Mouse (Mus musculus) neural tube, embryonic 14.5 days (tissue): ENCODE results near the gene Golm1. TPM values are rescaled to one million over a fixed set of nuclear protein-coding genes. Genes with fewer than 3 reads are reported as not detected.
A peak's percentile ranks its signal among the peaks of the same experiment; 100 is the strongest.

Experiments used
- ATAC-seq: fragments of 200-750 bp; cut with Nextera tagmentation; 2 replicates; pipeline ENCODE4 v1.8.0; 2017; ENCODE audit warnings: low read depth, mild to moderate bottlenecking, moderate TSS enrichment, moderate library complexity
- H3K27ac ChIP-seq: fragments of 300-500 bp; sonication (generic); 2 replicates; pipeline ENCODE4 v1.5.1; 2014; ENCODE audit warnings: low read depth, mild to moderate bottlenecking, control low read depth, low read length, moderate library complexity, mixed read lengths
- H3K27me3 ChIP-seq: fragments of 300-500 bp; sonication (generic); 2 replicates; pipeline ENCODE4 v1.6.1; 2014; ENCODE audit warnings: low read length; ENCODE audit not compliant: control insufficient read depth, insufficient read depth
- H3K36me3 ChIP-seq: fragments of 300-500 bp; sonication (generic); 2 replicates; pipeline ENCODE4 v1.6.1; 2014; ENCODE audit warnings: low read length, mixed read lengths; ENCODE audit not compliant: control insufficient read depth, insufficient read depth
- H3K4me1 ChIP-seq: fragments of 300-500 bp; sonication (generic); 2 replicates; pipeline ENCODE4 v1.6.1; 2014; ENCODE audit warnings: low read length; ENCODE audit not compliant: control insufficient read depth, insufficient read depth
- H3K4me2 ChIP-seq: fragments of 300-500 bp; sonication (generic); 2 replicates; pipeline ENCODE4 v1.6.1; 2014; ENCODE audit warnings: mild to moderate bottlenecking, low read depth, low read length, control low read depth
- H3K4me3 ChIP-seq: fragments of 300-500 bp; sonication (generic); 2 replicates; pipeline ENCODE4 v1.5.1; 2014; ENCODE audit warnings: low read depth, low read length, control low read depth, mixed read lengths
- H3K9ac ChIP-seq: fragments of 300-500 bp; sonication (generic); replicated peaks from 2 replicates; pipeline ENCODE4 v1.6.1; 2014; ENCODE audit warnings: low read depth, mild to moderate bottlenecking, control low read depth, low read length, mixed read lengths
- H3K9me3 ChIP-seq: fragments of 300-500 bp; sonication (generic); 2 replicates; pipeline ENCODE4 v1.6.1; 2016; ENCODE audit warnings: low read length; ENCODE audit not compliant: control insufficient read depth
- WGBS: fragments of 180-500 bp; shearing (Covaris S2); extraction: QIAGEN DNeasy Blood & Tissue Kit; methylation state at CpG from one replicate; pipeline ENCODE4 v1.1.7; 2014; 5-methylcytosine and 5-hydroxymethylcytosine counted together
- polyA plus RNA-seq: library from polyadenylated mRNA; unstranded; fragments of >200 nt; fragmentation: Nextera tagmentation; extraction: Ambion mirVana; gene quantifications from 2 replicates; pipeline ENCODE4 v1.2.1, GENCODE M21; 2014

Gene Golm1
- polyA plus RNA-seq, 1 experiment from 2014 or later = 21.4 TPM

DNA sequence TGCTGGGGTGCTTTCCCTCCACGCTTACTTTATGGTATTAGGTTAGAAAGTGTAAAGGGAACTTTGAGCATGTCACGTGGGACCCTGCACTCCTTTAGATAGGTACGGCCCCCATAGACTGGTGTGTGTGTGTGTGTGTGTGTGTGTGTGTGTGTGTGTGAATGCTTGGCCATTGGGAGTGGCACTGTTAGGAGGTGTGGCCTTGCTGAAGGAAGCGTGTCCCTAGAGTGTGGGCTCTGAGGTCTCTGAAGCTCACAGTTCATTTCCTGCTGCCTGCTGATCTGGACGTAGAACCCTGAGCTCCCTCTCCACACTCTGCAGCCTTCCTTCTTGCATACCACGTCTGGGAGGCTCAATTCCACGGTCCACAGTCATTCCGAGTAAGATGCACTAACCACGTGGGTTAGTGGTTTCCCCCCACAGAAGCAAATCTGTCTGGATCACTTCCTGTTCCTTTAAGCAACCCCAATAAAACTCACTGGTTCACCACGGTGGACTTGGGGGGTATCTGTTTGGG is 19.2 kb downstream of the Golm1 start:
- Histone ChIP-seq H3K36me3 (no peaks in the 10 kb centered on the region), H3K4me1 (0 out of 2 replicates have a peak, but pooled peaks cover 5% of the 10 kb centered on the region), H3K9me3 (no peaks in the 10 kb centered on the region), H3K27me3 (no peaks in the 10 kb centered on the region), H3K4me2 (no peak overlapping the region), H3K9ac (no peak overlapping the region), H3K27ac (peak overlapping the region; percentile 30; the same call in 1 of the 2 replicates), H3K4me3 (no peak overlapping the region)
- WGBS = 66% methylated on average over 10 of the region's 10 CpGs
- ATAC-seq = 0 out of 2 replicates have a peak, but pooled peaks have one; percentile 26

DNA sequence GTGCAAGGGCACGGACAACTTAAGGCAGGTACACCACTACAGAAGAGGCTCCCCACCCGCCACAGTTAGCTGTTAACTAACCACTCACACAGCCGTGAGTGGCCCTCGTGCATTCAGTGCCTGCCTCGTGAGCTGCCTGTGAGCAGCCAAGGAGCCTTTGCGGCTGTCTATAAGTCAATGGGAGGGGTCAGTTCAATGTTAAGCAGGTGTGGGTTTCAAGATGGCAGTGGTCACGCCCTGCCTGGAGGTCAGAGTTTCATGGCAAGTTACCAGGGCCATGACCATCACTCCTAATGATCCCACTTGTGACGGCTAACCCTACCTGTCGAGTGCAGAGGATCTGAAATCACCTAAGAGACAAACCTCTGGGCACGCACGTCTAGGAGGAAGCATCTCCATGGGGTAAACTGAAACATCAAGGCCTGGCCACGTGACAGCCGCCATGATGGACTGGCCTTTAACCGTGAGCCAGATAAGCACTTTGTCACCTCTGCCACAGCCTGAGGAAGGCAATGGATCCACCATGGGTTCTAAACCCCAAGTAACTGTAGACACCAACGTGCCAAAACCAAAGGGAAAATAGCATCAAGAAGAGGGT is 19.8 kb downstream of the Golm1 start:
- Histone ChIP-seq H3K4me1 (0 out of 2 replicates have a peak, but pooled peaks cover 5% of the 10 kb centered on the region), H3K4me3 (no peak overlapping the region), H3K27me3 (no peaks in the 10 kb centered on the region), H3K9ac (no peak overlapping the region), H3K4me2 (no peak overlapping the region), H3K9me3 (no peaks in the 10 kb centered on the region), H3K27ac (no peak overlapping the region), H3K36me3 (no peaks in the 10 kb centered on the region)
- ATAC-seq = no peak
- 91% methylated on average over 15 of the region's 15 CpGs for WGBS

DNA sequence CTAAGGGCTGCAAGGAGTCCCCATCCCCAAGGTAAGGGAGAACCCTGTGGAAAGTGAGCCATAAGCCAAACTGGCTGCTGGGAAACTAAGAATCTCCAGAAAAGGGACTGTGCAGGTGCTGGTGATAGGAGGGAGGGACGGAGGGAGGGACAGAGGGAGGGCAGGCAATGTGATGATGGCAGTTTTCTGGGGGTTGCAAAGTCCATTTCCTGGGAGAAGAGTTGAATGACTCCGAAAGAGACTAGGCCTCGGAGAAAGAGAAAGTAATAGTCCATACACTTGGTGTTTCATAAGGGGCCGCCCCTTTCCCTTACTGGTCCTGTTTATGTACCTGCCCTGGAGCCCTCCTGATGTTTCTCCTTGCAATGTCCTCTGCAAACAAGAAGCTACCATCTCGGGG is 21.1 kb downstream of the Golm1 start:
- no peak for ATAC-seq
- Histone ChIP-seq H3K36me3 (no peaks in the 10 kb centered on the region), H3K4me1 (0 out of 2 replicates have a peak, but pooled peaks cover 5% of the 10 kb centered on the region), H3K27ac (no peak overlapping the region), H3K4me3 (no peak overlapping the region), H3K4me2 (no peak overlapping the region), H3K9me3 (no peaks in the 10 kb centered on the region), H3K27me3 (no peaks in the 10 kb centered on the region), H3K9ac (no peak overlapping the region)
- 90% methylated on average over 5 of the region's 5 CpGs for WGBS

GRCm38 (mm10) chr13:59653136-59653535 is 22.5 kb downstream of the Golm1 start:
- no peak overlapping the region for H3K4me2 ChIP-seq
- no peak overlapping the region for H3K9ac ChIP-seq
- H3K4me1 ChIP-seq = 0 out of 2 replicates have a peak, but pooled peaks cover 5% of the 10 kb centered on the region
- peaks cover 1% of the 10 kb centered on the region; the same call in 1 of the 2 replicates for H3K36me3 ChIP-seq
- H3K4me3 ChIP-seq = no peak overlapping the region
- no peaks in the 10 kb centered on the region for H3K9me3 ChIP-seq
- 65% methylated on average over 3 of the region's 3 CpGs for WGBS
- H3K27me3 ChIP-seq = no peaks in the 10 kb centered on the region
- ATAC-seq = no peak
- H3K27ac ChIP-seq = no peak overlapping the region

DNA sequence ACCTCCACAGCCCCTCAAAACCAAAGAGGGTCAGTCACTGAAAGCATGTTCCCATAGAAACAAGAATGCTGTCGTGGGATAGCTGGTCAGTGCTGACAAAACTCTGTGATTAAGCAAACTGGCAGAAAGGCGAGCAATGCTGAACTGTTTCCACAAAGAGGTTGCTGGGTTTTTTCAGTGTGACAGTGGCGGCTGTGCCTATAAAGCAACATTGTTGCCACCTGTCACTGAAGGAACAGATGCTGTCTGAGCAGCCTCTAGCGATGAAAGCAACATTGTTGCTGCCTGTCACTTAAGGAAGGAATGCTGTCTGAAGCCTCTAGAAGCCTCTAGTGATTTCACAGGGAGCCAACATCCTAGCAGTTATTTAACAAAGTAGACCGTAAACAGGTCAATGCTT is 23.0 kb downstream of the Golm1 start:
- no peak for ATAC-seq

GRCm38 (mm10) chr13:59649781-59650180 is 25.8 kb downstream of the Golm1 start:
- Histone ChIP-seq H3K4me1 (0 out of 2 replicates have a peak, but pooled peaks cover 5% of the 10 kb centered on the region), H3K9me3 (no peaks in the 10 kb centered on the region), H3K36me3 (peaks cover 10% of the 10 kb centered on the region; the same call in 1 of the 2 replicates), H3K4me3 (no peak overlapping the region), H3K9ac (no peak overlapping the region), H3K27me3 (no peaks in the 10 kb centered on the region), H3K27ac (no peak overlapping the region), H3K4me2 (no peak overlapping the region)
- ATAC-seq = no peak
- WGBS = 81% methylated on average over 5 of the region's 5 CpGs

More for the DNA sequence above, 23.0 kb downstream of the Golm1 start:
- WGBS = 31% methylated on average over 5 of the region's 5 CpGs
- H3K9me3 ChIP-seq = no peaks in the 10 kb centered on the region
- H3K27ac ChIP-seq = no peak overlapping the region
- H3K4me2 ChIP-seq = no peak overlapping the region
- no peak overlapping the region for H3K9ac ChIP-seq
- H3K36me3 ChIP-seq = peaks cover 5% of the 10 kb centered on the region; the same call in 1 of the 2 replicates
- 0 out of 2 replicates have a peak, but pooled peaks cover 5% of the 10 kb centered on the region for H3K4me1 ChIP-seq
- no peaks in the 10 kb centered on the region for H3K27me3 ChIP-seq
- H3K4me3 ChIP-seq = no peak overlapping the region

GRCm38 (mm10) chr13:59648598-59648997 is 27.0 kb downstream of the Golm1 start:
- Histone ChIP-seq H3K27ac (no peak overlapping the region), H3K27me3 (no peaks in the 10 kb centered on the region), H3K4me1 (0 out of 2 replicates have a peak, but pooled peaks cover 5% of the 10 kb centered on the region), H3K9ac (no peak overlapping the region), H3K9me3 (no peaks in the 10 kb centered on the region), H3K4me3 (no peak overlapping the region), H3K36me3 (peaks cover 10% of the 10 kb centered on the region; the same call in 1 of the 2 replicates), H3K4me2 (no peak overlapping the region)
- ATAC-seq = no peak
- WGBS = 92% methylated on average over 6 of the region's 6 CpGs

- Histone ChIP-seq H3K4me3 (no peak overlapping the region), H3K9ac (no peak overlapping the region), H3K36me3 (peaks cover 10% of the 10 kb centered on the region; the same call in 1 of the 2 replicates), H3K9me3 (no peaks in the 10 kb centered on the region), H3K4me1 (0 out of 2 replicates have a peak, but pooled peaks cover 3% of the 10 kb centered on the region), H3K27ac (no peak overlapping the region), H3K27me3 (no peaks in the 10 kb centered on the region), H3K4me2 (no peak overlapping the region)
- ATAC-seq = no peak
- 91% methylated on average over 6 of the region's 6 CpGs for WGBS
These were observed 28.1 kb downstream of the Golm1 start for GRCm38 (mm10) chr13:59647484-59647883.

DNA sequence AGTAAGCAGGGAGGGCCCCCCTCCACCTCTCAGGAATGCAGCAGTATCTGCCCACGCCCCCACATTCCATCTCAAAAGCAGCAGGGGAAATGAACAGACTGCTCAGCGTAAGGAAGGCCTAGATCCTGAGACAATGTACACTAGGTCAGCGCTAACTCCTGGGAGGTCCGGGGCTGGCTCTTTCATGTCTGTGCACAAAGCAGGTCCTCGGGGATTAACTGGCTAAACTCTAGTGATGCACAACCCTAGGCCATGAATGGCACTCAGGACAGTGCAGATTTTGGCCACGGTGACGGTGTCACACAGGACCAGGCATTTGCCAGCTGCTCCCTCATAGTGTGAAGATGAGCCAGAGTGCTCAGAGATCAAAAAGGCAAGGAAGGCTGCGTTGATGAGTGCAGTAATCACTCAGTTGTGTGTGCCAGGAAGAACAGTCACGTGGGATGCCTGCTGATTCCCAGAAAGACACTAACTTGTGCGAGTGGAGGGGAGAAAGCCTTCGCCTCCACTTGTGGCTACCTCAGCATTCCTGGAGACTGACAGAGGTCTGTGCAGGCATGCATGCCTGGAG is 28.9 kb downstream of the Golm1 start:
- Histone ChIP-seq H3K4me1 (no peaks in the 10 kb centered on the region), H3K27me3 (no peaks in the 10 kb centered on the region), H3K4me3 (no peak overlapping the region), H3K9me3 (no peaks in the 10 kb centered on the region), H3K36me3 (peaks cover 10% of the 10 kb centered on the region; the same call in 1 of the 2 replicates), H3K9ac (no peak overlapping the region), H3K27ac (no peak overlapping the region), H3K4me2 (no peak overlapping the region)
- no peak for ATAC-seq
- 70% methylated on average over 11 of the region's 11 CpGs for WGBS
